Mouse (Mus musculus): Measurements from ENCODE around the gene Clec10a. TPM values are rescaled to one million over a fixed set of nuclear protein-coding genes. Genes with fewer than 3 reads are reported as not detected.
"Not testable (repeated sequence)": the region's sequence is repeated elsewhere in the genome, so short reads cannot be mapped to it uniquely, and the experiment has no call there.

Clec10a gene
- total RNA-seq (2014; rRNA removed) (0.67 and 1.3 TPM in 2 replicates), polyA plus RNA-seq (2015; fragmentation: Nextera tagmentation; extraction: Ambion mirVana) (1.6 TPM in 2 replicates)

DNA sequence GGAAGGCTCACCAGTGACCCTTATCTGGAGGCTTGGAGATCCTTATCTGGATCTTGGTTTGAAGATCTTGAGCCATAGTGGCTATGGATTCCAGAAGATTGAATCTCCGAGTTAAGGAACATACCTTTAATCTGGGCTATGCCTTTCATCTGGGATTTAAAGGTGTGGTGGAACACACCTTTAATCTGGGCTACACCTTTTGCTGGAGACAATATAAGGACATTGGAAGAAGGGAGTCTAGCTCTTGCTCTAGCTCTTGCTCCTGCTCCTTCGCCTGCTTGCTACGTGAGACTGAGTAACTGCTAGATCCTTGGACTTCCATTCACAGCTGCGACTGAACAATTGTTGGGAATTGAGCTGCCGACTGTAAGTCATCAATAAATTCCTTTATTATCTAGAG lies at the start of gene Clec10a:
Gene Clec10a, plus strand, starts transcription at position 301 of the 400 bp plus-strand sequence.
- not testable (repeated sequence) for DNase-seq; H3K4me2 ChIP-seq (ENCODE audit: low read depth); H3K4me1 ChIP-seq (ENCODE audit: insufficient read depth); H3K27me3 ChIP-seq (ENCODE audit: insufficient read depth, low read length); H3K9ac ChIP-seq; H3K4me3 ChIP-seq (ENCODE audit: low read depth, low read length); H3K36me3 ChIP-seq (ENCODE audit: insufficient read depth); H3K27ac ChIP-seq (ENCODE audit: low read depth, low read length); H3K9me3 ChIP-seq (ENCODE audit: low read length); ATAC-seq
- WGBS: no CpG with 5 or more reads among the region's 5 CpGs

DNA sequence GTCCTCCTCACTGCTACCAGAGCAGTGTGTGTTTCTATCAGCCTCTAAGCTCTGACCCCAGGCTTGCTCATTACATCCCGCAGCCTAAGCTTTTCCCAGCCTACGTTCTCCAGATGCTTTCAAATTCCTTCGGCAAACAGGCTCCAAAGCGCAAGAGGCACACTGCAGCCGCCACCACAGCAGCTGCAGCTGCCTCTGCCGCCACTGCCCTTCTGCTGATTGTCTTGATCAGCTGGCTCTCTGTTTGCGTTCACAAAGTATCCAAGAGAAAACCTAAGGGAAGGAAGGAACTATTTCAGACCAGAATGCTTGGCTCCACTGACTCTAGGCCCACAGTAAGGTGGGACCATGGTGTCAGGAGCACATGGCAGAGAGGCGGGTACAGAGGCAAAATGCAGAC lies 48.9 kb upstream of the Clec10a start:
- no peaks in the 10 kb centered on the region for H3K36me3 ChIP-seq (ENCODE audit: insufficient read depth)
- no peak overlapping the region for H3K27ac ChIP-seq (ENCODE audit: low read depth, low read length)
- no peak for ATAC-seq
- no peak overlapping the region for H3K4me3 ChIP-seq (ENCODE audit: low read depth, low read length)
- no peaks in the 10 kb centered on the region for H3K4me1 ChIP-seq (ENCODE audit: insufficient read depth)
- H3K27me3 ChIP-seq (ENCODE audit: insufficient read depth, low read length): no peaks in the 10 kb centered on the region
- no peak for TF ChIP-seq CTCF (IDR thresholded peaks at IDR 0.05; ENCODE audit: low read depth)
- DNase-seq: no peak
- H3K9me3 ChIP-seq (ENCODE audit: low read length): no peaks in the 10 kb centered on the region
- no peak overlapping the region for H3K4me2 ChIP-seq (ENCODE audit: low read depth)
- no peak overlapping the region for H3K9ac ChIP-seq
- 72% methylated on average over 8 of the region's 8 CpGs for WGBS

DNA sequence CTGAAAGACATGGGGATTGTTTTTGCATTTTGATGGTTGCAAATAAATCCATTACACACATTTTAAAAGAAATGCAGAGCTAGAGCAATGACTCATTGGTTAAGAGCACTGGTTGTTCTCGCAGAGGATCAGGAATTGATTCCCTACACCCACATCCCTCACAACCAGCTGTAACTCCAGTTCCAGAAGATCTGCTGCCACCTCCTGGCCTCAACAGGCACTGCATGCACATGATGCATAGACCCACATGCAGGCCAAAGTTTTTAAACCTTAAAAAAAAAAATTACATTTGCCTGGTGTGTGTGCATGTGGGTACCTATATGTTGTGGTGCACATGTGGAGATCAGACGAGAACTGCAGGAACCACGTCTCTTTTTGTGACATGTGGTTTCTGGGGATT lies 45.9 kb upstream of the Clec10a start:
- no peaks in the 10 kb centered on the region for H3K9me3 ChIP-seq (ENCODE audit: low read length)
- WGBS: 77% methylated on average over 3 of the region's 3 CpGs
- no peak for ATAC-seq
- no peak overlapping the region for H3K4me3 ChIP-seq (ENCODE audit: low read depth, low read length)
- H3K27ac ChIP-seq (ENCODE audit: low read depth, low read length): no peak overlapping the region
- DNase-seq: peak; percentile 13
- H3K9ac ChIP-seq: no peak overlapping the region
- H3K36me3 ChIP-seq (ENCODE audit: insufficient read depth): no peaks in the 10 kb centered on the region
- no peaks in the 10 kb centered on the region for H3K27me3 ChIP-seq (ENCODE audit: insufficient read depth, low read length)
- no peaks in the 10 kb centered on the region for H3K4me1 ChIP-seq (ENCODE audit: insufficient read depth)
- no peak overlapping the region for H3K4me2 ChIP-seq (ENCODE audit: low read depth)
- TF ChIP-seq CTCF (IDR thresholded peaks at IDR 0.05; ENCODE audit: low read depth): peak; percentile 68

DNA sequence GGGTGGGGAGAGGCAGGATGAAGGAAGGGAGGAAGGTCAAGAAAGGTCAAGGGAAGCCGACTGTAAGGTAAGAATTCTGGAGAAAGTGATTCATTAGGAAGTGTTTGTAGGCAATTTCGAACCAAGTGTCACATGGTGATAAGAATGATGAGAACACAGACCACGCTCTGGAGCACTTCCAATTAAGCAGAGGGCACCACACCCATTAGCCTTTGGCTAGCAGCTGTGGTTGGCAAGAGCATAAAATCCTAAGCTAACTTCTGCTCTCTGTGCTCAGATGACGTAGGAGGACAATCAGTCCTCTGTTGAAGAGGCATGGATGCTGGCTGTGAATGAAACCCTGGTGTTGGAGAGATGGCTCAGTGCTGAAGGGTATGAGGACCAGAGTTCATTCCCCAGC lies 41.4 kb upstream of the Clec10a start:
- no peaks in the 10 kb centered on the region for H3K9me3 ChIP-seq (ENCODE audit: low read length)
- no peak overlapping the region for H3K4me3 ChIP-seq (ENCODE audit: low read depth, low read length)
- H3K9ac ChIP-seq: no peak overlapping the region
- H3K27me3 ChIP-seq (ENCODE audit: insufficient read depth, low read length): no peaks in the 10 kb centered on the region
- DNase-seq: no peak
- H3K27ac ChIP-seq (ENCODE audit: low read depth, low read length): no peak overlapping the region
- TF ChIP-seq CTCF (IDR thresholded peaks at IDR 0.05; ENCODE audit: low read depth): no peak
- 75% methylated on average over 4 of the region's 4 CpGs for WGBS
- no peaks in the 10 kb centered on the region for H3K36me3 ChIP-seq (ENCODE audit: insufficient read depth)
- H3K4me1 ChIP-seq (ENCODE audit: insufficient read depth): no peaks in the 10 kb centered on the region
- no peak for ATAC-seq
- H3K4me2 ChIP-seq (ENCODE audit: low read depth): no peak overlapping the region

DNA sequence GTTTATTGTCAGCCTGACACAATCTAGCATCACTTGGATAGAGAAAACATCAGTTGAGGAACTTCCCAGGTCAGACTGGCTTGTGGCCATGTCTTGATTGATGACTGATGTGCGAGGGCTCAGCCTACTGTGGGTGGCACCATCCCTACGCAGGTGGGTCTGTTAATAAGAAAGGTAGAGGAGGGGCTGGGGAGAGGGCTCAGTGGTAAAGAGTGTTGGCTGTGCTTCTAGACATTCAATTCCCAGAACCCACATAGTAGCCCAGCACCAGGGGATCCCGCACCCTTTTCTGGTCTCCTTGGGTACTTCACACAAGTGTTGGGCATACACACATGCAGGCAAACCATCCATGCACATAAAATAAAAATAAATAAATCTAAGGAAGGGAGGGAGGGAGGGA lies 40.1 kb upstream of the Clec10a start:
- Histone ChIP-seq H3K4me3 (ENCODE audit: low read depth, low read length) (no peak overlapping the region), H3K9ac (no peak overlapping the region), H3K27ac (ENCODE audit: low read depth, low read length) (no peak overlapping the region), H3K36me3 (ENCODE audit: insufficient read depth) (no peaks in the 10 kb centered on the region), H3K4me2 (ENCODE audit: low read depth) (no peak overlapping the region), H3K27me3 (ENCODE audit: insufficient read depth, low read length) (no peaks in the 10 kb centered on the region), H3K9me3 (ENCODE audit: low read length) (0 out of 2 replicates have a peak, but pooled peaks cover 4% of the 10 kb centered on the region), H3K4me1 (ENCODE audit: insufficient read depth) (no peaks in the 10 kb centered on the region)
- ATAC-seq (no peak), DNase-seq (no peak)
- 88% methylated on average over 3 of the region's 3 CpGs for WGBS
- no peak for TF ChIP-seq CTCF (IDR thresholded peaks at IDR 0.05; ENCODE audit: low read depth)

DNA sequence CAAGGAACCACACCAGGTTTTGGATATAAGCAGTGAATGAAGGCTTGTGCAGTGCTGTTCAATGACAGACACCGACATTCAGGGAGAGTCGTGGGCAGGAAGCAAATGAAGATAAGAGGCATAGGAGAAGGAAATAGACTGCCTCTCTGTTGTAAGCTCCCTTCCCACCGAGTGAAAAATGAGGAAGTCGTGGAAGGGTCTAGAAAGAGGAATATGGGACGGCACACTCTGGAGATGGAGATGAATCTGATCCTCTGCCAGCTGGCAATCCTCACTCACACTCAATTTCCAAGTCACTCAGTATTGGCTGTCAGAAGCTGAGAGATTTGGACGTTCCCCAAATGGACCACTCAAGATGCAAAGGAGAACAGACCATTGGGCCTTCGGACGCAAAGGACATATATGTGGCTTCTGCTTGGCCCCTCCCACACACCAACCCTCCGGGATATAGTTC lies 26.0 kb upstream of the Clec10a start, which contains the start of gene Mgl2:
Gene Mgl2, plus strand, starts transcription at position 404 of the 454 bp plus-strand sequence.
- no peaks in the 10 kb centered on the region for H3K9me3 ChIP-seq (ENCODE audit: low read length)
- DNase-seq (no peak), ATAC-seq (no peak)
- no peak for TF ChIP-seq CTCF (IDR thresholded peaks at IDR 0.05; ENCODE audit: low read depth)
- H3K4me2 ChIP-seq (ENCODE audit: low read depth): no peak within 1 kb of the TSS
- H3K9ac ChIP-seq: no peak within 1 kb of the TSS
- H3K4me1 ChIP-seq (ENCODE audit: insufficient read depth): no peaks in the 10 kb centered on the region
- H3K36me3 ChIP-seq (ENCODE audit: insufficient read depth): no peaks in the 10 kb centered on the region
- H3K27me3 ChIP-seq (ENCODE audit: insufficient read depth, low read length): no peaks in the 10 kb centered on the region
- no peak within 1 kb of the TSS for H3K27ac ChIP-seq (ENCODE audit: low read depth, low read length)
- H3K4me3 ChIP-seq (ENCODE audit: low read depth, low read length): no peak within 1 kb of the TSS
- WGBS: 76% methylated on average over 9 of the region's 9 CpGs

DNA sequence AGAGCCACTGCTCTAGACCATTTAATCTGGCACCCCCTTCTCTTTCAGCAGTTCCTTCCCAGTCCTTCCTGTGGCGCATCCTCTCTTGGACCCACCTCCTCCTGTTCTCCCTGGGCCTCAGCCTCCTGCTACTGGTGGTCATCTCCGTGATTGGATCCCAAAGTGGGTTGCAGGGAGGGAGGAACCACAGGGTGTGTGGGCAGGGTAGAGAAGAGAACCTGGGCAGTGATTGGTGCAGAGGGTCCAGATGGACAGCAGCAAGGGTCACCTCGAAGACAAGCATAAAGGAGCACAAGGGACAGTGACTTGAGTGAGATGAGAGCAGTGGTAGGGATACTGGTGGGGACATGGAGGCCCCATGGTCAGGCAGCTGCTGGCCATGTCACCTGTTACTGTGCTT lies 21.0 kb upstream of the Clec10a start:
- not testable (repeated sequence) for H3K4me1 ChIP-seq (ENCODE audit: insufficient read depth); H3K4me2 ChIP-seq (ENCODE audit: low read depth); H3K36me3 ChIP-seq (ENCODE audit: insufficient read depth); H3K9me3 ChIP-seq (ENCODE audit: low read length); H3K27me3 ChIP-seq (ENCODE audit: insufficient read depth, low read length); H3K9ac ChIP-seq; H3K27ac ChIP-seq (ENCODE audit: low read depth, low read length); DNase-seq; ATAC-seq; H3K4me3 ChIP-seq (ENCODE audit: low read depth, low read length)
- WGBS: 70% methylated on average over 3 of the region's 3 CpGs

DNA sequence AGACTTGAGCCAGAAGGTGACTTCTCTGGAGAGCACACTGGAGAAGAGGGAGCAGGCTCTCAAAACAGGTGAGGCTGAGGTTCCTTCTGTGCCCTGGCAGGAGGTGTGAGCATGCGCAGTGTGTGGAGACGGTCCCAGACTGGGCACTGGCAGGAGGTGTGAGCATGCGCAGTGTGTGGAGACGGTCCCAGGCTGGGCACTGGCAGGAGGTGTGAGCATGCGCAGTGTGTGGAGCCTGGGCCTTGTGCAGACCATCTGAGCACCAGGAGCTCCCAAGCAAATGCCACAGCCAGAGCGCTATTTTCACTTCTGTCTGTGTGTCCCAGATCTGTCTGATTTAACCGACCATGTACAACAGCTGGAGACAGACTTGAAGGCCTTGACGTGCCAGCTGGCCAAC lies 20.1 kb upstream of the Clec10a start:
- not testable (repeated sequence) for H3K4me1 ChIP-seq (ENCODE audit: insufficient read depth); H3K4me3 ChIP-seq (ENCODE audit: low read depth, low read length); H3K27ac ChIP-seq (ENCODE audit: low read depth, low read length); H3K9me3 ChIP-seq (ENCODE audit: low read length); DNase-seq; H3K9ac ChIP-seq; H3K36me3 ChIP-seq (ENCODE audit: insufficient read depth); H3K4me2 ChIP-seq (ENCODE audit: low read depth); H3K27me3 ChIP-seq (ENCODE audit: insufficient read depth, low read length); ATAC-seq
- 88% methylated on average over 8 of the region's 8 CpGs for WGBS
